Mouse (Mus musculus) MN1 (cell line): Measurements from ENCODE around the gene Klhl21.
"Not testable (repeated sequence)": the region's sequence is repeated elsewhere in the genome, so short reads cannot be mapped to it uniquely, and the experiment has no call there.

Experiments
- DNase-seq: peaks from one replicate; pipeline ENCODE4 v3.0.0-alpha.2; 2016; ENCODE audit warnings: low spot score

Gene Klhl21

DNA sequence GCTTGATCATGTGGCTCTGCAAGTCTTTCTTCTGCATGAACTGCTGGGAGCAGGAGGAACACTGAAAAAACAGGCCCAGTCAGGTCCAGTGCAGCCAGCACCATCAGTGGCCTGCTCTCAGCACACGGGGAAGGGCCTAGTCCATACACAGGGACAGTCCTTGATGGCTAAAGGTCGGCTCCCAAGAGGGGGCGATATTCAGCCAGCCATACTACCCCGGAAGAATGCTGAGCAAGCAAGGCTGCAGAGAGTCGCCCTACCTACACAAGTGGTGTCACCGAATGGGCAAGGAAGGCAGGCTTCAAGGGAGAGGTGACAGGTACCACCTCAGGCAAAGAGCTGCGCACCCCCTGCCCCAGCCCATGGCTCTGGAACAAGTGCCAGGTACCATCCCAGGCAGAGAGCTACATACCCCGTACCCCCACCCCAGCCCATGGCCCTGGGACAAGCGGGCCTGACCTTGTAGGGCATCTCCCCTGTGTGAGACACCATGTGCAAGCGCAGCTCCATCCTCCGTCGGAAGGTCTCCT, 13.0 kb downstream of the Klhl21 start:
- no peak for DNase-seq

GRCm38 (mm10) chr4:152022506-152022905, 13.9 kb downstream of the Klhl21 start:
- no peak for DNase-seq

- no peak for DNase-seq
These were observed 15.9 kb downstream of the Klhl21 start for GRCm38 (mm10) chr4:152024525-152024924.

DNA sequence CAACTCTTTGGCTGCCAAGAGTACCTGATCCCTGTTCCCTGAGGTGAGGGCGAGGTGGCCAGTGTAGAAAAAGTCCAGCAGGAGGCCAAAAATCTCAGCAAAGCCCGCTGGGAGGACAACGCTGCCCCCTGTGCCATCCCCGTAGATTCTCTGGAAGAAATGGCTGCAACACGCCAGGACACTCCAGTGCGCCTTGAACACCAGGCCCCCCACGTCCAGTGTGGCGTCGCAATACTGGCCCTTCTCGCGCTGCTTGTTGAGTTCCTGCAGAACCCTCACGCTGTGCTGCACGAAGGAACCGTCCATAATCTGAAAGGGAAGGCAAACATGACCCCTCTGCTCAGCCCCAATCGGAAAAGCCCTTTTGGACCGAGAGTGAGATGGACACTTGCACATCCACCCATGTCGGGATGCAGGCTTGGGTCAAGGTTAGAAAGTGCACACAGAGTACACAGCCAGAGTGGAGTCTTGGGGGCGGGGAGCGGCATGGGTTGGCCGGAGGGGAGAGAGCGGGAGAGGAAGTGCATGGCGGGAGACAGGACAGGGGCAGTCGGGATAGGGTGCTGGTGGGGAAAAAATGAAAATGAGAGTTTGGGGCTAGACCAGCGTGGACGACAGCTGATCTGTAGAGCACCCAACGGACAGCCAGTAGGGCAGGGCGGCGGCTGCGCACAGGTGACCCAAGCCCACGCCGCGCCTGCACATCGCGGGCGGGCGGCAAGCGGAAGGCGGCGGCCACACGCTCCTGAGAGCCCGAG, 18.3 kb downstream of the Klhl21 start:
- peak; percentile 36 for DNase-seq

GRCm38 (mm10) chr4:152027524-152027923, 18.9 kb downstream of the Klhl21 start, which contains the start of gene Zbtb48:
Gene Zbtb48 (minus strand): TSS chr4:152027671.
- peak; percentile 98 for DNase-seq

DNA sequence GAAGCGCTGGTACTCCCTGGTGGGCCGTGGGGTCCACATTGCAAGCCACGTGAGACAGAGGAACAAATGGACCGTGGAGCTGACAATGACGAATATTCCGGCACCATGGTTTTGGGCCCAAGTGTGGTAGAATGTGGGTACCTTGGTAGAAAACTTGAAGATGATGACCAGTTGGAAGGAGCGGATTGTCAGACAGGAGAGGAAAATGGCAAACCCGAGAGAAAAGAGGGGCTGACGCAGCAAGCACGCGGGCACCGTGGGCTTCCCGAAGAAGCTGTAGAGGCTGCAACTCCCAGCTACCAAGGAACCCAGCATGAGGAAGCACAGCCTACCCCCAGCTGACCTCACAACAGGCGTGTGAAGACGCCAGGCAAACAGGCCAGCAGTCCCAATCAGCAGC, 19.9 kb downstream of the Klhl21 start:
- no peak for DNase-seq

DNA sequence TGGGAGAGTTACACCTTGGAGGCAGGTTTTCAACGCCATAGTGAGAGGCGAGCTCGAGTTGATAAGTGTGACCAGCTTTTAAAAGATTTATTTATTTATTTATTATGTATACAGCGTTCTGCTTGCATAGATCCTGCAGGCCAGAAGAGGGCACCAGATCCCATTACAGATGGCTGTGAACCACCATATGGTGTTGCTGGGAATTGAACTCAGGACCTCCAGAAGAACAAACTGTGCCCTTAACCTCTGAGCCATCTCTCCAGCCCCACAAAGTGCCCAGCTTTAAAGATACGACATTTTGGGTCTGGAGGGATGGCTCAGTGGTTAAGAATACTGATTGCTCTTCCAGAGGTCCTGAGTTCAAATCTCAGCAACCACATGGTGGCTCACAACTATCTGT, 20.5 kb downstream of the Klhl21 start:
- DNase-seq, result peak; percentile 21

DNA sequence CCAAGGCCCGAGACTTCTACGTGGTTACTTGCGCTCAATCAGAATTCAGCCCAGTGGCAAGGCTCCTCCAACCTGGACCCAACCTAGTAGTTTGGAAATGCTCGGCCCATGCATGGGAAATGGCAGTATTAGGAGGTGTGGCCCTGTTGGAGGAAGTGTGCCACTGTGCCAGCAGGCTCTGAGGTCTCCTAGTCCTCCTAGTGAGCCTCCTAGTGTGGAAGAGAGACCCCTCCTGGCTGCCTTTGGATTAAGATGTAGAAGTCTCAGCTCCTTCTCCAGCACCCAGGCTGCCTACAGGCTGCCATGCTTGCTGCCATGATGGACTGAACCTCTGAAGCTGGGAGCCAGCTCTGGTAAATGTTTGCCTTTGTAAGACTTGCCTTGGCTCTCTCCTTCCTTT, 21.4 kb downstream of the Klhl21 start:
- peak; percentile 40 for DNase-seq

GRCm38 (mm10) chr4:152032922-152033321, 24.3 kb downstream of the Klhl21 start:
- DNase-seq, result no peak

DNA sequence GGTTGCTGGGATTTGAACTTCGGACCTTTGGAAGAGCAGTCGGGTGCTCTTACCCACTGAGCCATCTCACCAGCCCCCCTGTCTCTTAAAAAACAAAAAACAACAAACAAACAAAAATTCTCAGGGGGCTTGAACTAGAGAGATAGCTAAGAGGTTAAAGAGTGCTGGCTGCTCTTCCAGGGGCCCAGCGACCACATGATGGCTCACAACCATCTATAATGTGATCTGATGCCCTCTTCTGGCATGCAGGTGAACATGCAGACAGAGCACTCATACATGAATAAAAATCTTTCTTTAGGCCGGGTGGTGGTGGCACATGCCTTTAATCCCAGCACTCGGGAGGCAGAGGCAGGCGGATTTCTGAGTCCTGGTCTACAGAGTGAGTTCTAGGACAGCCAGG, 27.9 kb downstream of the Klhl21 start:
- DNase-seq, result not testable (repeated sequence)

DNA sequence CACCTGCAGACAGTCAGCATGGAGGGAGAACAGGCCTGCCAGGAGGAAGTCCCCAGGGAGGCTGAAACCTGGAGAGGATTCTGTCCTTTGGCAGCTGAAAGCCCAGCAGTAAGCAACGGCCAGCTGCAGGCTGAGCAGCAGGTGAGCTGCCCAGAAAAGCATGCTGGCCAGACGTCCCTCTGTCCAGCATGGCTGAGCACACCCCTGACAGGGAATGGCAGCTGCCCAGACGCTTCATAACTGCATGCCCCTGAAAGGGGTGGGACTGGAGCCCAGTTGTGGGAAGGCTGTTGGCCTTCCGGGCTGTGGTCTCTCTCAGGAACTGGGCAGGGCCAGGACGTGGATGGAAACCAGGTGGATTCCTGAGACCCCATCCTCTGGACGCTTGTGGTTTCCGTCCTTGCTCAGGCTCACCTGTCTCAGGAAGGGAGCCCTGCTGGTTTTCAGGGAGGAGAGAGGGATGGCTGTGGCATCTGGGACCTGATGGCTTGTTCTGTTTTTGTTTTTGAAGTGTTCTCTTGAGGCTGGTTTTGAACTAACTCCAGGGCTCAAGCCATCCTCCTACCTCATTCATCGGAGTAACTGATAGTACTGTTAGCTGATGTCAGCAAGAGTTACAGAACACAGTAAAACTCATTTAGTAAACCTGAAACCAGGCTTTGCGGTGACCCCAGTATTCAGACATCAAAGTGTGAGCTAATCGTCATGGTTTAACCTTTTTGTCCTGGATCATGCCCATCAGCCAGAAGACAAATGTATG, 29.8 kb downstream of the Klhl21 start, which contains the start of gene Tas1r1:
Gene Tas1r1, minus strand, starts transcription at position 344 of the 760 bp plus-strand sequence.
- peak; percentile 64 for DNase-seq

DNA sequence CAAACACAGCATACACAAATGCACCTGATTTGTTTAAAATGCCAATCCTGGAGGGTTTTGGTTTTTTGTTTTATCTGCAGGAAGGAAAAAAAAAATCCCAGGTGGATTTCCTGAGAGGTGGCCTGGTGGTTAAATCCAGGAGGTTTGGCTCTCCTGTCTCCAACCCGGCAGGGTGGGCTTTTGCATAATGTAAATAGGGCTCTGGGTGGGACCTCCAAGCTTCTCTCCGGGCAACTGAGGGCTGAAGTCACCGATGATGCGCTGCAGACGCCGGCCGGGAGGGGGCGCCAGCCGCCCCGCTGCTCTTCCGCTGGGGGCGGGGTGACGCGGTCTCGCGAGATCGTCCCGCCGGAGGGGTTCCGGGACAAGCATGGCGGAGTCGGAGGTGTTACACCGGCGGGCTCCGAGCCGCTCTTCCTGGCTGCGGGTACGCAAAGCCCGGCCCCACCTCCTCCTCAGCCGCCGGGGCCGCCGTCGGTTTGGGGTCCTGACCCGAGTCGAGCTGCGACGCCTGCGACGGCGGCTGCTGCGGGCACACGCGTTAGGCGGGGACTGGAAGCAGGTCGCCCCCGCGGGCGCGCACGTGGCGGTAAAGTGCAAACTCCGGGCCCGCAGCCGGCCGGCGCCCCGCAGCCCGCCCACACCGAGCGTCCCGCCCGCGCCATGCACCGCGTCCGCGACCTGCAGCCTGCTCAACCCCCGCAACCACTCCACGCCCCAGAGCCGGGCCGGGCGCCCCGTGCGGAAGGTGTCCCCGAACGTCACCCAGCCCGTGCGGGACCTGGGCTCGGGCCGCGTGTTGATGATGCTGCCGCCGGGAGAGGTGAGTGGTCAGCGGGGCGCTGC, 30.6 kb downstream of the Klhl21 start, which contains the start of gene Nol9:
Gene Nol9, plus strand, starts transcription at position 337 of the 846 bp plus-strand sequence.
- DNase-seq, result peak; percentile 94

GRCm38 (mm10) chr4:152039831-152040310, 31.3 kb downstream of the Klhl21 start:
- no peak for DNase-seq

GRCm38 (mm10) chr4:152041924-152042641, 33.5 kb downstream of the Klhl21 start:
- DNase-seq, result no peak

GRCm38 (mm10) chr4:152043171-152043570, 34.6 kb downstream of the Klhl21 start:
- no peak for DNase-seq

DNA sequence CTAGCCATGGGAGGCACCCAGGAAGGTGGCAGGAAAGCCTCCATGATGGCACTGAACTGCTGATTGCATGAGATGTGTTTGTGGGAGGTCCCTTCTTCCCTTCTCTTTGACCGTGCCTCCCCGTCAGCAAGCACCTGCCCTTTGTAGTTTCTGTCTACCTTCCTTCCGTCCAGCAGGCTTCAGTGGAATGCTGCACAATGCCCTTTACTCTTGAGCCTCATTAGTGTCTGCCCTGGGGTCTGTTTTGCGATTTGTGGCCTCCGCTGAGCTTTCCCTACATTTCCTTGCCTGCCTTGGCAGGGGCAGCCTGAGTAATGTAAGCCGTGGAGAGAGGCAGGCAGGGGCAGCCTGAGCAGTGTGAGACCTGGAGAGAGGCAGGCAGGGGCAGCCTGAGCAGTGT, 36.0 kb downstream of the Klhl21 start:
- no peak for DNase-seq

DNA sequence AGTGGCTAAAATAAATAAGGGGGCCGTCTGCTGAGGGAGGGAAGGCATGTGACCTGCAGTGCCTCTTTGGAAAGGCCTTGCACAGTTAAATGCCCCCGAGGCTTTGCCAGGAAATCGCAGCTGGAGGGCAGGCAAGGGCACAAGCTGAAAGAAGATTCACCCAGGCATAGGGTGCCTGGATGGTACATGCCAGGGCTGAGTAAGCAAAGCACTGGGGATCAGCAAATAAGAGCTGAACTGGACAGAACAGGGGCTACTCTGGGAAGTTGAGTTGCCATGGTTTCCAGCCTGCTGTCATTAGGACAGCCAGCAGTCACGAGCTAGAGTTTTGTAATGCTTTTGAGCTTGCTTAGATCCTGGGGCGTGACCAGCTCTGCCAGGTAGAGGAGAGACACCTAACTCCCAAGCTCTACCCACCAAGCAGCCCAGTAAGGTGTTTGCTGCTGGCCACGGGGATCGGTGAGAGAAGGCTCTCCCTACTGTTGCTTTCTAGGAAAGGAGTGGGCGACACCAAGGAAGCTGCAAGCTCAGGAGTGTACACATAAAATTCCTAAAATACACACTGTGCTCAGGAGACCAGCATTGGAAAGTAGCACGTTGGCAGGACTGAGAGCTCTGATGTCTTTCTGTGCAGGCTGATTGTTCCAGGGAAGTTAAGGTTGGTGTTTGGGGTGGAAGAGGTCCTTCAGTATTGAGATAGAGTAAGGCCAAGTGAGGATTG, 53.9 kb downstream of the Klhl21 start:
- peak; percentile 20 for DNase-seq

DNA sequence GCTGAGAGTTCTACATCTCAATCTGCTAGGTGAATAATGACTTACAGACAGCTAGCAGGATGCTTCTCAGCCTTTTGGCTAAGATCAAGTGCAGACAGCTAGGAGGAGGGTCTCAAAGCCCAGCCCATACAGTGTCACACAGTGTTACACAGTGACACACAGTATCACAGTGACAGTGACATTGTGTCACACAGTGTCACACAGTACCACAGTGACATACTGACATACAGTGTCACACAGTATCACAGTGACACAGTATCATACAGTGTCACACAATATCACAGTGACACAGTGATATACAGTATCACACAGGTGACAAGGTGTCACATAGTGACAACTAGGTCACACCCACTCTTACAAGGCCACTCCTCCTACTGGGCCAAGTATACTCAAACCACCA, 58.7 kb downstream of the Klhl21 start:
- DNase-seq, result no peak
